Mouse (Mus musculus) kidney, postnatal 0 days (tissue): Measurements from ENCODE around the gene Gm15155. TPM values are rescaled to one million over a fixed set of nuclear protein-coding genes. Genes with fewer than 3 reads are reported as not detected.
"Not testable (repeated sequence)": the region's sequence is repeated elsewhere in the genome, so short reads cannot be mapped to it uniquely, and the experiment has no call there.

ENCODE experiments used
- ATAC-seq: fragments of 200-750 bp; cut with Nextera tagmentation; replicated peaks from 2 replicates; pipeline ENCODE4 v1.8.0; 2017; ENCODE audit warnings: low read depth, moderate number of reproducible peaks, moderate TSS enrichment, moderate library complexity; ENCODE audit not compliant: low FRiP score
- DNase-seq: peaks from one replicate; pipeline ENCODE4 v3.0.0-alpha.2; 2016; ENCODE audit warnings: low spot score
- H3K27ac ChIP-seq: fragments of 300-500 bp; sonication (generic); 2 replicates; pipeline ENCODE4 v1.5.1; 2014; ENCODE audit warnings: mild to moderate bottlenecking
- H3K27me3 ChIP-seq: fragments of 300-500 bp; sonication (generic); 2 replicates; pipeline ENCODE4 v1.6.1; 2014; ENCODE audit warnings: low read length, mixed read lengths; ENCODE audit not compliant: insufficient read depth
- H3K36me3 ChIP-seq: fragments of 300-500 bp; sonication (generic); 2 replicates; pipeline ENCODE4 v1.6.1; 2014; ENCODE audit warnings: low read length, mixed read lengths; ENCODE audit not compliant: insufficient read depth
- H3K4me1 ChIP-seq: fragments of 300-500 bp; sonication (generic); replicated peaks from 2 replicates; pipeline ENCODE4 v1.6.1; 2014; ENCODE audit warnings: antibody characterized with exemption, low read length, mixed read lengths; ENCODE audit not compliant: insufficient read depth
- H3K4me2 ChIP-seq: fragments of 300-500 bp; sonication (generic); 2 replicates; pipeline ENCODE4 v1.6.1; 2014; ENCODE audit warnings: mild to moderate bottlenecking, low read length, moderate library complexity, mixed read lengths
- H3K4me3 ChIP-seq: fragments of 300-500 bp; sonication (generic); replicated peaks from 2 replicates; pipeline ENCODE4 v1.5.1; 2014; ENCODE audit warnings: low read depth, low read length
- H3K9ac ChIP-seq: fragments of 300-500 bp; sonication (generic); 2 replicates; pipeline ENCODE4 v1.6.1; 2014; ENCODE audit warnings: low read depth, low read length
- H3K9me3 ChIP-seq: fragments of 300-500 bp; sonication (generic); replicated peaks from 2 replicates; pipeline ENCODE4 v1.6.1; 2016; ENCODE audit warnings: low read length, inconsistent platforms, mixed read lengths
- CTCF ChIP-seq: IDR thresholded peaks from 2 replicates; pipeline ENCODE4 v1.5.1; 2016; ENCODE audit warnings: antibody characterized with exemption, low read depth, mild to moderate bottlenecking, moderate library complexity
- WGBS: fragments of 180-500 bp; shearing (Covaris S2); extraction: QIAGEN DNeasy Blood & Tissue Kit; methylation state at CpG from one replicate; pipeline ENCODE4 v1.1.7; 2014; 5-methylcytosine and 5-hydroxymethylcytosine counted together
- polyA plus RNA-seq: library from polyadenylated mRNA; unstranded; fragments of >200 nt; fragmentation: Nextera tagmentation; extraction: Ambion mirVana; gene quantifications from 2 replicates; pipeline ENCODE4 v1.2.1, GENCODE M21; 2015

Gene Gm15155
- polyA plus RNA-seq, 1 experiment from 2014 or later = not detected

- Histone ChIP-seq H3K27ac (no peak overlapping the region), H3K4me1 (no peaks in the 10 kb centered on the region), H3K4me2 (no peak overlapping the region), H3K9me3 (no peaks in the 10 kb centered on the region), H3K9ac (no peak overlapping the region), H3K27me3 (no peaks in the 10 kb centered on the region), H3K36me3 (no peaks in the 10 kb centered on the region), H3K4me3 (no peak overlapping the region)
- 56% methylated on average over 1 of the region's 1 CpGs for WGBS
- TF ChIP-seq CTCF = no peak
- no peak for DNase-seq
- ATAC-seq = peak; percentile 52; the same call in 1 of the 2 replicates
Observed at GRCm38 (mm10) chrX:155900040-155900439, 275.5 kb downstream of the Gm15155 start.

GRCm38 (mm10) chrX:155901742-155902141 is 277.2 kb downstream of the Gm15155 start:
- H3K9ac ChIP-seq = no peak overlapping the region
- no peak overlapping the region for H3K27ac ChIP-seq
- no peak for TF ChIP-seq CTCF
- H3K27me3 ChIP-seq = no peaks in the 10 kb centered on the region
- H3K4me2 ChIP-seq = no peak overlapping the region
- no peak overlapping the region for H3K4me3 ChIP-seq
- H3K36me3 ChIP-seq = no peaks in the 10 kb centered on the region
- DNase-seq (no peak), ATAC-seq (no peak)
- H3K9me3 ChIP-seq = no peaks in the 10 kb centered on the region
- H3K4me1 ChIP-seq = no peaks in the 10 kb centered on the region

- 28% methylated on average over 1 of the region's 1 CpGs for WGBS
- TF ChIP-seq CTCF = no peak
- H3K9me3 ChIP-seq = no peaks in the 10 kb centered on the region
Observed at GRCm38 (mm10) chrX:155903108-155903507, 278.6 kb downstream of the Gm15155 start.

GRCm38 (mm10) chrX:156009756-156010155 is 385.2 kb downstream of the Gm15155 start:
- Histone ChIP-seq H3K4me2 (no peak overlapping the region), H3K4me3 (no peak overlapping the region), H3K4me1 (no peaks in the 10 kb centered on the region), H3K9me3 (no peaks in the 10 kb centered on the region), H3K27me3 (no peaks in the 10 kb centered on the region), H3K27ac (no peak overlapping the region), H3K36me3 (no peaks in the 10 kb centered on the region), H3K9ac (no peak overlapping the region)
- ATAC-seq = no peak
- WGBS = 82% methylated on average over 1 of the region's 1 CpGs
- no peak for DNase-seq
- TF ChIP-seq CTCF = no peak

More at GRCm38 (mm10) chrX:155903108-155903507, 278.6 kb downstream of the Gm15155 start:
- H3K9ac ChIP-seq = no peak overlapping the region
- ATAC-seq (no peak), DNase-seq (no peak)
- H3K4me3 ChIP-seq = no peak overlapping the region
- H3K4me2 ChIP-seq = no peak overlapping the region
- no peaks in the 10 kb centered on the region for H3K27me3 ChIP-seq
- H3K36me3 ChIP-seq = no peaks in the 10 kb centered on the region
- H3K4me1 ChIP-seq = no peaks in the 10 kb centered on the region
- no peak overlapping the region for H3K27ac ChIP-seq

GRCm38 (mm10) chrX:156155776-156156175 is 531.2 kb downstream of the Gm15155 start:
- WGBS = 52% methylated on average over 2 of the region's 2 CpGs
- Histone ChIP-seq H3K9ac (no peak overlapping the region), H3K4me3 (no peak overlapping the region), H3K27ac (no peak overlapping the region), H3K4me2 (no peak overlapping the region), H3K9me3 (no peaks in the 10 kb centered on the region), H3K27me3 (no peaks in the 10 kb centered on the region), H3K36me3 (no peaks in the 10 kb centered on the region), H3K4me1 (no peaks in the 10 kb centered on the region)
- no peak for ATAC-seq
- no peak for TF ChIP-seq CTCF
- DNase-seq = no peak

- no peaks in the 10 kb centered on the region for H3K9me3 ChIP-seq
- H3K36me3 ChIP-seq = no peaks in the 10 kb centered on the region
- no peak overlapping the region for H3K4me3 ChIP-seq
- no peaks in the 10 kb centered on the region for H3K27me3 ChIP-seq
- H3K27ac ChIP-seq = no peak overlapping the region
- no peaks in the 10 kb centered on the region for H3K4me1 ChIP-seq
- no peak overlapping the region for H3K4me2 ChIP-seq
- DNase-seq = no peak
- no peak for ATAC-seq
- no peak for TF ChIP-seq CTCF
- H3K9ac ChIP-seq = no peak overlapping the region
Observed at GRCm38 (mm10) chrX:156171587-156171986, 547.0 kb downstream of the Gm15155 start.

- not testable (repeated sequence) for H3K27ac ChIP-seq, H3K9ac ChIP-seq, H3K4me3 ChIP-seq, H3K4me1 ChIP-seq, ATAC-seq, H3K9me3 ChIP-seq, H3K4me2 ChIP-seq, H3K36me3 ChIP-seq, H3K27me3 ChIP-seq, DNase-seq
Observed at GRCm38 (mm10) chrX:156303806-156304205, 679.3 kb downstream of the Gm15155 start.

Other genes with a start within 250 kb of the Gm15155 start
- gene Ptchd1, start 927 bp upstream of the Gm15155 start, polyA plus RNA-seq = 0.73 and 0.83 TPM in 2 replicates